Mouse (Mus musculus): ENCODE data around the gene Spred2.
"Not testable (repeated sequence)": the region's sequence is repeated elsewhere in the genome, so short reads cannot be mapped to it uniquely, and the experiment has no call there.

Gene Spred2

DNA sequence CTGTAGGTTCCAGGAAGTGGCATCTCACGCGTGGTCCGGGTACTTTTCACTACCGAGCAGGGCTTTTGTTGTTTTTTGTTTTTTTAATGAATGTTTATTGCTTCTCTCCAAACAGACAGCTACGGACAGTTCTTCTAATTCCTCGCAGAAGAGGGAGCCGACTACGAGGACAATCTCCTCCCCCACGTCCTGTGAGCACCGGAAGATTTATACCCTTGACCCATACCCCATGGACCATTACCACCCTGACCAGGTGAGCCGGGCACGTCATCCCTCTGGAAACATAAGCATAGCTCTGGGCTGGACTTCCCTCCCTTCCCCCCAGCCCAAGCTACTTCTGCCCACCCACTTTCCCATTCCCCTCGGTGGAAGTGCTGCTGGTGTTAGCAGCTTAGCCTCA, 93.8 kb downstream of the Spred2 start:
- DNase-seq (ENCODE audit: low read depth, low spot score), result no peak

DNA sequence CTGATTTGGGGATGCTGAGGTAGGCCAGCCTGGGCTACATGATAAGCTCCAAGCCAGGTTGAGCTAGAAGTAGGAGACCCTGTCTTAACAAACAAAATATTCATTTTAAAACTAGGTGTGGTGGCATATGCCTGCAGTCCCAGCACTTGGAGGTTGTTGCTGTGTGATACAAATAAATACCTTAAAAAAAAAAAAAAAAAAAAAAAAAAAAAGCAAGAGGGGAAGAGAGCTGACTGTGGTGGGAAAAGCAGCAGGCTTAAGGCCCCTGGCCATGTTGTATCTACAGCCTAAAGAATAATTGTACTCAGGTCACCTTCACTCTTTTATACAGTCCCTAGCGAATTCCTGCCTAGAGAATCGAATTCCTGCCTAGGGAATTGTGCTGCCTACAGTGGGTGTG, 94.7 kb downstream of the Spred2 start:
- DNase-seq (ENCODE audit: low read depth, low spot score), result no peak

DNA sequence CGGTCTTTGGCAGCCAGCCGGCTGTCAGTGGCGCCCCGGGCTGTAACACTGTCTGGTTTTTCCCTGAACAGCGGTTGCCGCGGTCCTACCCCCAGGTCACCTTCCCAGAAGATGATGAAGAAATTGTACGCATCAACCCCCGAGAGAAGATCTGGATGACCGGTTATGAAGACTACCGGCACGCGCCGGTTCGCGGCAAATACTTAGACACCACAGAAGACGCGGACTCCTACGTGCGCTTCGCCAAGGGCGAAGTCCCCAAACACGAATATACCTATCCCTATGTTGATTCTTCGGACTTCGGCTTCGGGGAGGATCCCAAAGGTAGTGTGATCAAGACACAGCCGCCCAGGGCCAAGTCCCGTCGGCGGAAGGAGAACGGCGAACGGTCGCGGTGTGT, 96.5 kb downstream of the Spred2 start:
- no peak for DNase-seq (ENCODE audit: low read depth, low spot score)

DNA sequence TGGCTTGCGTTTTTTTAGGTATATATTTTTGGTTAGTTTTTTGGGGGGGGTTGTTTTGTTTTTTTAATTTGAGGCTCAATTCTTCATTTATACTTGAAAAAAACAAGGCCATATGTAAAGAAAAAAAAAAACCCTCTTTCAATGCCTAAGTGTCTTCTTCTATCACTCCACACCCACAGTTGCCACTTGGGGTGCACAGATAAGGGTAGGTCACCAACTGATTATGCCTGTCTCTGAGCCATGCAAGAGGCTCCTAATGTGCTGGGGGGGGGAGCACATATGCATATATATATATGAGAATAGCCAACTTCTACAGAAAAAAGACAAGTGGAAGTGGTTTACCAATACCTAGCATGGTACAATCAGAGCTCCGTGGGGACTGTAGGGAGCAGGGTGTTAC, 98.3 kb downstream of the Spred2 start:
- no peak for DNase-seq (ENCODE audit: low read depth, low spot score)

DNA sequence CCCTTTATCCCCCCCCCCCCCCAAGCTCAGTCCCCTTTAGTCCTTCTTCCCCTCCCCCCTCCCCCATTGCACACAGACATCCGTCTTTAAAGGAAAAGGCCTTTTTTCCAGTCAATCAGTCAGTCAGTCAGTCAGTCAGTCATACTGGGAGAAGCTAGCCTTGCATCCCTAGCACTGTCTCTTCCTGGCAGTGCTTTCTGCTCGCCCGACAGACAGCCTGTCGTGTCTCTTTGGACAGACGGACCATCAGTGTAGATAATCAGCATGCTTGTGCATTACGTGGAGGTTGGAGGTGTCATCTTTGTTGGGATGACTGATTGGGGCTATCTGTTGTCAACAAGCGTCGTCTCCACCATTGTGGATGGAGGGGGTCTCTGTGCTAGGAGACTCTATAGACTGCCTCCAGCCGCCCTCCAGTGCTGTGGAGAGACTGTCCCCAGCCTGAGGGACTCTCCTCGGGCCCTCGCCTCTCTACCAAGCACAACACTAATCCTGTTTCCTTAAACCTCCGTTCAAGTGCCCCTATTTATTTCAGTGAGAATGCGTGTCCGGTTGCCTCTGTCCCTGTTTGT, 98.8 kb downstream of the Spred2 start:
- no peak for DNase-seq (ENCODE audit: low read depth, low spot score)

DNA sequence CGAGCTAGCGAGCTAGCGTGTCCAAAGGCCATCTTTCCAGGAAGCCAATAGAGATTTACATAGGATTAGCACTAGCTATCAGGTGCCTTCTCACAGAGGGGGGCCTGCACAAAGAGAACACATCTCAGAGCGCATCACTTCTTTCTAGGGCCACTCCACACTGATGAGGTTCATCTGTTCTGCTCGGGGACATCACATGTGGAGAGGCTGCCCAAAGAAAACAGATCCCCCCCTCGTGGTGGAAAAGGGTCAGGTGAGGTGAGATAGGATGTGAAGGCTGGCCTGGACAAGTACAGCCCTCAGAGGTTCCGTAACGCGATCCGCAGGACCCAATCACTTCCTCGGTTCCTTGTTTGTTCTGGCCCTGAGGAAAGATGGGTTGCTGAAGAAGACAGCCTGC, 101.7 kb downstream of the Spred2 start:
- no peak for DNase-seq (ENCODE audit: low read depth, low spot score)

DNA sequence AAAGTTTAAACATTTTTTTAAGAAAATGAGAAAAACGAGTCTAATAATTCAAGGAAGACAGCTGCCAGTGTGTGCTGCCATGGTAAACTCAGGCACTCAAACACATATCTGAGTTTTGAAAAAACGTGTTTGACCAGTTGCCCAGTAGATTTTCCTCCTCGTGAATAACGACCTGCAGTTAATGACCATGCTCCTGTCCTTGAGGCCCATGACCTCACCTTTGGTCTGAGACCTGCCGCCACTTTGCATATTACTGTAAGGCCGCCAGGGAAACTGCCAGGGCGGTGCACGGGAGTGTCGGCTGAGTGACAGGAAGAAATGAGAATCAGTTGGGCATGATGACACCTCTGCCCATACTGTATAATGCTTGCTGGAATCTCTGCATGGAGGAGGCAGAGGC, 103.5 kb downstream of the Spred2 start:
- DNase-seq (ENCODE audit: low read depth, low spot score), result no peak

DNA sequence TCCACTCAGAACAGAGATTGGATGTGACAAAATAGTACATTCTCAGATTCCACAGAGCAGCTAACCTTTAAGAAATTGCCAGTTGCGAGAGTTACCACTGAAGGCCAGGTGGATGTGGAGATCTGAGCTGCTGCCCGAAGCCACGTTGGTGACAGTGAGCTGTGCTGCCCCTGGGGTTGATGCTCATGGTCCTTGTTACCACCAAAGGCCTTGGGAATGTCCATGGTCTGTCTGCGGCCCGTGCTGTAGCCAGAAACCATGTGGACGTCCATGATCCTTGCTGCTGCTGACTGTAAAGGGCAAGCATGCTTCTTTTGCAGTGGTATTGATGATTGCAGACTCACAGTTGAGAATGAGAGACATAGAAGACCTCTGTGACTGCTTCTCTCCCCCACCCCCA, 104.2 kb downstream of the Spred2 start:
- no peak for DNase-seq (ENCODE audit: low read depth, low spot score)

DNA sequence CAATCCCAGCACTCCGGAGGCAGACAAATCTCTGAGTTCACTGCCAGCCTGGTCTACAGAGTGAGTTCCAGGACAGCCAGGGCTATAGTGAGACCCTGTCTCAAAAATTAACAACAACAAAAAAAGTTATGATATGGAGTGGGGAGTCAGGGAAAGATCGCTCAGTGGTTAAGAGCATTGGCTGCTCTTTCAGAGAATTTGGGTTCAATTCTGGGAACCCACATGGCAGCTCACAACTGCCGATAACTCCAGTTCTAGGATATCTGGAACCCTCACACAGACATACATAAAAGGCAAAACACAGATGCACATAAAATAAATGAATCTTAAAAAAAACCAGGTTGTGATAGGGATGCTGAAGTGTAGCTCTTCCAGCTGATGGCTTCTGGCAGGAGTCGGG, 104.8 kb downstream of the Spred2 start:
- DNase-seq (ENCODE audit: low read depth, low spot score), result no peak

DNA sequence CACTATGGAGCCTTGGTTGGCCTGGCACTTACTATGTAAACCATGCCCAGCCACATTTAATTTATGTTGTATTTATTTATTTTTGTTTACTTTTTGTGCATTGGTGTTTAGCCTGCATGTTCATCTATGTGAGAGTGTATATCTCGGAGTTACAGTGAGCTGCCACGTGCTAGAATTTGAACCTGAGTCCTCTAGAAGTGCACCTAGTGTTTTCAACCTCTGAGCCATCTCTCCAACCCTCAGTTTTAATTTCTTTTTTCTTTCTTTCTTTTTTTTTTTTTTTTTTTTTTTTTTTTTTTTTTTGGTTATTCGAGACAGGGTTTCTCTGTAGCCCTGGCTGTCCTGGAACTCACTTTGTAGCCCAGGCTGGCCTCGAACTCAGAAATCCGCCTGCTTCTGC, 106.8 kb downstream of the Spred2 start:
- not testable (repeated sequence) for DNase-seq (ENCODE audit: low read depth, low spot score)

DNA sequence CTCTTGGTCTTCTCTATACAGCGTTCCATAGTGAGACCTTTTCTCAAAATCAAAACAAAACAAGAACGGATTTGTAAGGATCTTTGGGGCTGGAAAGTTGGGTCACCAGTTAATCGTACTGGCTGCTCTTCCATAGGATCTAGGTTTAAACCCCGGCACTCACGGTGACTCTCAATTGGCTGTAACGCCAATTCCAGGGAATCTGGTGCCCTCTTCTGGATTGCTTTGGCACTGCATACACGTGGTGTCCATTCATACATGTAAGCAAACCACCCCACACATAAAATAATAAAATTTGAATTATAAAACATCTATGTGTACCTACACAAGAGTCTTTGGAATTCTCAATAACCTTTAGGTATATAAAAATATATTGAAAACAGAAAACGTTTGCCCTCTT, 107.4 kb downstream of the Spred2 start:
- DNase-seq (ENCODE audit: low read depth, low spot score), result peak; percentile 52

DNA sequence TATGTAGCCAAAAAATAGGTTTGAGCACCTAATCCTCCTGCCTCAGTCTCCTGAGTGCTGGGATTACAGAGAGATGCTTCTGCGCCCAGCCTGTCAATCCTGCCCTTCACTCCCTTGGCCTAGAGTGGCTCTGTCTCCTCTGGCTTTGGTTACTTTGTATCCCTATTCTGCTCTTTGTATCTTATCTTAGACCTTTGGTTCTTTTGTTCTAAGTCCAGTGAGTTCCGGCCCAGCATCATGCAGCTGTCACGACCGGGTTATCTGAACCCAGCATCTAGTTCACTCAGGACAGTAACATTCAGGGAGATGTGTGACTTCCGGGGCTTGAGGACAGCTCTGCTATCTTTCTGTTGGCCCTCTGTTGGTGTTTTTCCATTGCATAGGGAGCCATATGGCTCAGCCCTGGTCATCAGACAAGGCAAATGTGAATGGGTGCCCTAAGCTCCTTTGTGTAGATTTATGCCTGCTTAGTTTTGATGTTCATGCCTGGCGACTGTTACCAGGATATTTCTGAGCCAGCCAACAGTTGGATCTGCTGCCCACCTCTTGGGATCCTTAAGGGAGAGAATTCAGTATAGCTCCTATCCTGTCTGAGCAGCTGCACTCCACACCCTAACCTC, 109.5 kb downstream of the Spred2 start:
- no peak for DNase-seq (ENCODE audit: low read depth, low spot score)

DNA sequence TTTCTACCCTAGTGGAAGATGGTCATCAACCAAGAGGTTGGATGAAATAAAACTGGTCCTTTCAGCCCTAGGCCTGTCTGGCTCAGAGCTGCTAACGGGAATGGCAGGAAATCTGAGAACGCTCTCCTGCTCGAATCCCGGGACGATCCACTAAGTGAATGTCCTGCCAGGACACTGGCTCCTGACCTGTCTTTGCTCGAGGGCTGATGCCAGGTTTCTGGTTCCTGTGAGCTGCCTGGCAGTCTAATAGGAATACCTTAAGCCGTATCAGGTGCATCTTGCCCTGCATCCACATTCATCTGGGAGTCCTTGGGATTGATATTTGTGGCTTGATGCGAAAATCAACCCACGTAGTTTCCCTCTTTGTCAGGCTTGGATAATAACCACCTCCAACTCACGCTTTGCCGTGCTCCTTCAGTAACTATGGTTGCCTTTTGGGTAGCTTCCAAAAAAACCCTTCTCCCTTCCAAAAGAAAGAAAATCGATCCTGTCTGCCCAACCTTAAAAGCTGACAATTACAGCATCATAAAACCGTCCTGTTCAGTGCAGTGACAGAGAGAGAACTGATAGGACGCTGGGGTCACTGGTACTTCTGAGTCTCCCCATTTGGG, 110.3 kb downstream of the Spred2 start:
- no peak for DNase-seq (ENCODE audit: low read depth, low spot score)

DNA sequence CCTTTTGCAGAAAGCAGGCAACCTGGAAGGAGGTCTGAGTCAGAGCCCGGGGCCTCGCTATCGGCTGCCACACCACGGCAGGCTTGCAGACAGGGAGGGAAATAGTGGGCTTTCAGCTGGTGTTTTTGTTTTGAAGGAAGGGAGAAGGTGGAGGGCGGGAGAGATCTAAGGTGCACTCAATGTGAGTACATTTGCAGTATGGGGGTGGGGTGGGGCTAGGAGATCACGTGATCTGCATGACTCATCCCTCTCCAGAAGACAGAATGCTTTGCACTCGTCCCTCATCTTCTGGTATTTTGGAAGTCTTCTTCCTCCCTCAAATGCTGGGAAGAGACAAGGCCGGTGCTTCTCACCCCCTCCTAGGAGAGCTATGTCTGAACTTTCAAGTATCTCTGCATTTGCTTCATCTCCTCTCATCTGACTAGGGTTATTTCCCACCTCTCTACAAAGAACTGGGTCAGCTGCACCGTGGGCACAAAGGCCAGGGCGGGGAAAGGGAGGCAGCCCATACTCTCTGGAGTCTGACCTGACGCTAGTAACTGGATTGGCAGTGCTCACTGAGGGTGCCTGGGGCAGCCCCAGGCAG, 111.3 kb downstream of the Spred2 start:
- DNase-seq (ENCODE audit: low read depth, low spot score), result peak; percentile 55

DNA sequence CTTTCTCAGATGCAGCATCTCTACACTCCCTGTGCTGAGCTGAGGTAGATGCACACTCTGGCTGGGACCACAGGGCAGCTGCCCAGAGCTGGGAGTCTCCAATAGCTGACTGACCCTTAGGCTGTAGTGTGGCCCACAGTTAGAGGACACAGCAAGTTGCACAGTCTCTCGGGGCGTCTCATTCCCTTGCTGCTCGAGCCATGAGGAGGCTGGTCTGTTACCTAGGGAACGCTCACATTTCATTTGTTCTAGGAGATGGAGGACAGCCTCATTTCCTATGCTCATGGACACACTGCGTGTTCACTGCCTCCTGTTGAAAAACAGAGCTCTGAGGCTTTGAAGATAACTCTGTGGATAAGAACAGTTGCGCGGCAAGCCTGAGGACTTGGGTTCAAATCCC, 111.8 kb downstream of the Spred2 start:
- no peak for DNase-seq (ENCODE audit: low read depth, low spot score)

DNA sequence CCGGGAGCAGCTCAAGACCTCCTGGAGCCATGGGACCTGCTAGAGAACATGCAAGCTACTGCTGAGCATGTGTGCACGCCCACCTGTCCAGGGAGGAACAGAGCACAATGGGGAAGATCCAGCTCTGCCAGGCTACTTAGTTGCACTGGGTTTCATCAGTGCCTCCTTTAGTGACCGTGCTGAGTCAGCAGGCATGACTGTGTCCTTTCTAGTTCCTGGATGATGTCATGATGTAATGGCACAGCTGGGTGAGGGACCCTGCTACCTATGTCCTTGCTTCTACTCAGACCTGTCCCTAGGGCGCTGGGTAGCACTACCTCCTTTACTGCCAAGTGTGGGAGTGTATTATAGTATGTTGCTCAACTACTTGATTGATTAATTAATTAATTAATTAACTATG, 113.6 kb downstream of the Spred2 start:
- DNase-seq (ENCODE audit: low read depth, low spot score), result no peak

DNA sequence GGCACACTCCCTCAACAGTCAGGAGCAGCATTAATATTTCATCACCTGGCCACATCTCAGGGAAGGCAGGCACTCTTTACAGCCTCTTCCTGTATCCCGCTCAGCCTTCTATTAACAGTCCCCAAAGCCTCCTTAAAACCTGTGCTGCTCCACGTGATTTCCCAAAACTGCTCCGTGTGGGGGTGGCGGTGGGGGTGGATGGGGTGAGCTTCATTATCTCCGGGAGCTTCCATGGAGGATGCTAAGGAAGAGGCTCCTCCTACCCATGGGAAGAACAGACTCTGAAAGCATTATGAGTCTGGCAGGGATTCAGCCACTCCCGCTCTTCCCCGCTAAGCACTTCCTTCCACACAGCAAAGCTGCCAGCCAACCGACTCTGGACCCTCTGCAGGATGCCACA, 114.5 kb downstream of the Spred2 start:
- no peak for DNase-seq (ENCODE audit: low read depth, low spot score)

DNA sequence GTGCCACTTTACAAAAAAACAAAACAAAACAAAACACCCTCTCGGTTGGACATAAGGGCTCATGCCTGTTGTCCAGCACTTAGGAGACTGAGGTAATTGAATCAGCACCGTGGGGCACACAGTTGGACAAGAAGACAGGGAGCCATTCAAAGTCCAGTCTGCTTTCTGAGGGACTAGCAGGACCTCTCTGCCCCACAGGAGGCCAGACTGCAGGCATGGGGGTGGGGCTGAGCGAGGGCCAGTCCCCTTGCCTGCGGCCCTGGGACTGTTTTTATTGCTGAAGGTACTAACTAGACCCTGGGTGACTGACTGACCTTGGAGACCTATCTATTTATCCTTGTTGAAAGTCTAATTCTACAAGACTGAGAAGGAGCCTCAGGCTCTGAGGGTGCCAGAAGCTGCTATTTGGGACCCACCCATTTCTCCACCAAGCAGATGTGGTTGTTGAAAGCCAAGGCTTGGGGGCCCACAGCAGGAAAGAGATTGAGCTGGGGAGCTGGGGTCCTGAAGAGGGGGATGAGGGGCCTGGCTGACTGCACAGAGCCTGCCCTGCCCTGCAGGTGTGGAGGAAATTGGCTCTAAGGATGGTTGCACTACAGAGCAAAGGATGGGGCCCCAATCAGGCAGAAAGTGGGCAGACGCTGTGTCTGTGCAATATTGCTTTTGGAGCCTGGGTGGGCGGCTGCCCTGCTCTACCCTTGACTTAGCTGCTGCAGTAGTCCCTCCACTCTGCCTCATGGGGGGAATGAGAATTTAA, 117.2 kb downstream of the Spred2 start:
- DNase-seq (ENCODE audit: low read depth, low spot score), result no peak

DNA sequence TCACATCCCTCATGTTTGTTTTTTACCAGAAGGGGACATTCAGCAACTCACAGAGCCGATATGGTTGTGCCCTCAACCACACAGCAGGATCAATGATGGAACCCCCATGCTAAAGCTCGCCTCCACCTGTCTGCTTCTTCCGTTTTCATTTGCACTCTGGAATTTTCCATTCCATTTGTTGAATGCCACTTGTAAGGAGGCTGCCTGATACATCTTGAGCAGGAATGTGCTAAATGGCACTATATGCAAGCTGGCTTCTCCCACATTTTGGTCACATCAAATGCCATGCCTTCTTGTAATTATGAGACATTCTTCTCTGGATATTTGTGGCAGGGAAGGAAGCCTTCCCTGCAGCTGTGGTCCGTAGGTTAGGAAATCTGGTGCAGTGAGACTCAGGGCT, 117.9 kb downstream of the Spred2 start:
- DNase-seq (ENCODE audit: low read depth, low spot score), result no peak

DNA sequence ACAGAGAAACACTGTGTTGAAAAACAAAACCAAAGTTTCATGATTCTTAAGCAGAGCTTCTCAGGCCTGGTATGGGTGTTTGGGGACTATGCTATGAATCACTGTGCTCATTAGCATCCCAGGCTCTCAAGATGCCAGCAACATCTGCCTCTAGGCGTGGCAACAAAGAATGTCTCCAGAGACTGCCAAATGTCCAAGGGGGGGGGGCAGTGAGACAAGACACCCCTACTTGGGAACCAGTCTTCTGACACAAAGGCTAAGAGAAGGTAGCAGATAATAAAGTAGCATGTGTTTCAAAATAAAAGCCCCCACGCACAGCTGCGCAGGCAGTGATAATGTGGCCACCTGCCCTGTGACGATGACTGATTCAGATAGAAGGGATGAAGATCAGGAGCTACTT, 119.1 kb downstream of the Spred2 start:
- no peak for DNase-seq (ENCODE audit: low read depth, low spot score)

DNA sequence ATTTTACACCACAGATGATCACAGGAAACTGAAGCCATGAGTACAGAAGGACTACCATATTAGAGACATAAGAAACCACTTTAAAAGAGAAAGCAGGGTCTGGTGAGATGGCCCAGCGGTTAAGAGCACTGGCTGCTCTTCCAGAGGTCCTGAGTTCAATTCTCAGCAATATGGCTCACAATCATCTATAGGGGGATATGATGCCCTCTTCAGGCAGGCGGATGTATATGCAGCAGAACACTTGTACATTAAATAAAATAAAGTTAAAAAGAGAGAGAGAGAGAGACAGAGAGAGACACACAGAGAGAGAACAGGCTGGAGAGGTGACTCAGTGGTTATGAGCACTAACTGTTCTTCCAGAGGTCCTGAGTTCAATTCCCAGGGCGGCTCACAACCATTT, 121.4 kb downstream of the Spred2 start:
- no peak for DNase-seq (ENCODE audit: low read depth, low spot score)

DNA sequence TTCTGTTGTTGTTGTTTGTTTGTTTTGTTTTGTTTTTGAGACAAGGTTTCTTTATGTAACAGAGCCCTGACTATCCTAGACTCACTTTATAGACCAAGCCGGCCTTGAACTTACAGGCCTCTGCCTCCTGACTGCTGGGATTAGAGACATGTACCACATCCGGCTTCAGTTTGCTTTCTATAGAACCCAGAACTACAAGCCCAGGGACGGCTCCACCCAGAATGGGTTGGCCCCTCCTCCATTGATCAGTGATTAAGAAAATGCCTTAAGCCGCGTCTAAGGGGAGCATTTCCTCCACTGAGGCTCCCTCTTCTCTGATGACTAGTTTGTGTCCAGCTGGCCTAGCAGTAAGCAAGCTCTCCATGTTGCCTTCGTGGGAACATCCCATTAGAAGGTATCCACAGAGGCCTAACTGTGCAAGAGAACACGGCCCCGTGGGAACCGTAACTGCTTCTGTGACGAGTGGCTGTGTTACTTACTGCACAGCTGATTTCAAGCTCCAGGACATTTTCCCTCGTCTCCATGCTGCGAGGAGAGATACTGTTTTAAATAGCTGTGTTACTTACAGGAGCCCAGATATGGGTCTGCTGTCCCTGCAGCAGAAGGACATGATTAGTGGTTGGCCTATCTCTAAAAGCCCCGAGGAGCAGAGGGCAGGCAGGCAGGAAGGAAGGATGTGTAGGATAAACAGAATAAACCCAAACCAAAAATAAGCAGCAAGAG, 128.8 kb downstream of the Spred2 start:
- no peak for DNase-seq (ENCODE audit: low read depth, low spot score)

Measured in CD4-positive helper T cell, adult 2 months (primary cell).